Mouse (Mus musculus): ENCODE results near the gene Vegfb. TPM values are rescaled to one million over a fixed set of nuclear protein-coding genes. Genes with fewer than 3 reads are reported as not detected.

The Vegfb gene
- total RNA-seq, 2 experiments from 2014 or later = 410 to 431 TPM

GRCm38 (mm10) chr19:6974211-6975205 lies 12.9 kb downstream of the Vegfb start, which contains the start of gene Ppp1r14b:
Gene Ppp1r14b, plus strand, starts transcription at chr19:6974968.
- peak; percentile 64 for DNase-seq (ENCODE audit: low spot score)
- intact Hi-C loops (cut with DNase I) = loop anchor here (5.0 kb wide), 1 partner anchor 48 kb away; no protein-coding TSS in a partner anchor

- DNase-seq (ENCODE audit: low spot score) = no peak
- intact Hi-C loops (cut with DNase I) = no loop called here
These were observed 13.8 kb downstream of the Vegfb start for GRCm38 (mm10) chr19:6973581-6974190.

- intact Hi-C loops (cut with DNase I) = no loop called here
- no peak for DNase-seq (ENCODE audit: low spot score)
These were observed 15.1 kb downstream of the Vegfb start for GRCm38 (mm10) chr19:6972247-6972917.

GRCm38 (mm10) chr19:6971644-6972043 lies 15.8 kb downstream of the Vegfb start:
- intact Hi-C loops (cut with DNase I) = no loop called here
- no peak for DNase-seq (ENCODE audit: low spot score)

DNA sequence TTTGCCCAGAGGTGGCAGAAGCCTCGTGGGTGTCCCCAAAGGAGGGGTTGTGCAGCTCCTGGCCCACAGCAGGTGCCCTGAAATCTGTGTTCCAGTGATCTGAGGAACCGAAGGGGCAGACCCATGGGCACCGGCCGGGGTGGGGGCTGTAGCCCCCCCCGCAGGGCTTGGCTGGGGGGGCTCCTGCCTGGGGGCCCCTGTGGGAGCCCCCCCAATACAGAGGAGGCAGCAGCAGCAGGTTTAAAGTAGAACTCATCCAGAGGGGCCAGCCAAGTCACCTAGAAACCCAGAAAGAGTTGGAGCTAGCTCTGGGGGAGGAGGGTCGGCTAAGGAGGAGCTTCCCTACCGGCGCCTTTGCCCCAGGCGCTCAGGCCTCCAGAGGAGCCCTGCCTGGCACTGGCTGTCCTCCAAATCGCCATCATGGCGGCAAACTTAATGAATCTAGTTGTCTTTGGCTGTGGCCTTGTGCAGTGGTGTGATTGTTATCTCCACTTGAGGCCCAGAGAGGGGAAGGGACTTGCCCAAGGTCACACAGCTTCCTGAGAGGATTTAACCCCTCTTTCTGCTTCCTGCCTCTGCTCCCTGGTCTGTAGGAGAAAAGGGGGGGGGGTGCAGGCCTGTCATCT lies 16.9 kb downstream of the Vegfb start:
- no peak for DNase-seq (ENCODE audit: low spot score)
- intact Hi-C loops (cut with DNase I) = no loop called here

DNA sequence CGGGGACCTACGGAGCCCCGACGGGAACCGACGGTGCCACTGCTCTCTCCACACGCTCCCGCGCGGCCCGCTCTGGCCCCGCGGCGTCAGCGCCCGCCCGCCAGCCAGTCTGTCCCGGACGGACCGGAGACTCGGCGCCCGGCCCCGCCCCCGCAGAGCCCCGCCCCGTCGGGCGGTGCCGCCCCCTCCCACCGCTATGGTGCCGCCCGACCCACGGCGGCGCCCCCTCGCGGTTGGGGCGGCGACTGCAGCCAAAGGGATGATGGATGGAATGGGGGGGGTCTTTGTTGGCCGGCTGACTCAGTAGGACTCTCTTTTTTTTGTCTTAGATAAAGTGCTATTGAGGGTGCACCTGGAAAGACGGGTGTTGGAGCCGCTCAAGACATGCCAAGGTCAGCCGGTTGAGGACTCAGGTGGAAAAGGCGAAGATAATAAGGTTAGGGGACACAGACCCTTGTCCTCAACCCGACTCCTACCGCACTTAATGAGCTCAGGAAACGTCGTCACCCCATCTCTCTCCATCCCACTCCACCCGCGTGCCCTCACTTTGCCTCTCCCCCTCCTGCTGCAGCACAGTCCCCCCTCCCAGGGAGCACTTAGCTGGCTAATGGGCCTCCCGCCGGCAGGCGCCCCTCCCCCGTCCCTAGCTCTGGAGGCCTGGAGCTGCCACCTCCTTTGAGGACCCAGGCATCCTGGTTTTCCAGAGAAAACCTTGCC lies 17.6 kb downstream of the Vegfb start:
- DNase-seq (ENCODE audit: low spot score) = peak; percentile 55
- intact Hi-C loops (cut with DNase I) = loop anchor here (2.0 kb wide), 2 partner anchors 15 to 47 kb away; no protein-coding TSS in a partner anchor

DNA sequence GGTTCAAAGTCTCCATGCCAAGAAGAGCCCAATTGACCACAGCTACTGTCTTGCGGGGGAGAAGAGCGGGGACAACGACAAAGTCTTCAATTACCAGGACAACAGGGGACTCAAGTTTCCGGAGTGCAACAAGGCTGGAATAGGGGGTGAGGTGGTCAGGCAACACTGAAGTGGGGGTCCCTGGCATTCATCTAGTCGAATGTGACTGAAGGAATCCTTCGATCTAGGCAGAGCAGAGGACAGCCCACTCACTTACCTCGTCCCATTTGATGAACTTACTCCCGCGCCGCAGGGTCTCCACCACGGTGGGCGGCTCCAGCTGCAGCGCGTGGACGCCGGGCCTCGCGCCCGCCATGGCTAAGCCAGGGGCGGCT lies 18.2 kb downstream of the Vegfb start:
- no peak for DNase-seq (ENCODE audit: low spot score)
- intact Hi-C loops (cut with DNase I) = loop anchor here (2.0 kb wide), 2 partner anchors 14 to 46 kb away; no protein-coding TSS in a partner anchor

- intact Hi-C loops (cut with DNase I) = loop anchor here (2.0 kb wide), 2 partner anchors 14 to 46 kb away; no protein-coding TSS in a partner anchor
- DNase-seq (ENCODE audit: low spot score) = no peak
These were observed 18.8 kb downstream of the Vegfb start for GRCm38 (mm10) chr19:6968491-6969271.

DNA sequence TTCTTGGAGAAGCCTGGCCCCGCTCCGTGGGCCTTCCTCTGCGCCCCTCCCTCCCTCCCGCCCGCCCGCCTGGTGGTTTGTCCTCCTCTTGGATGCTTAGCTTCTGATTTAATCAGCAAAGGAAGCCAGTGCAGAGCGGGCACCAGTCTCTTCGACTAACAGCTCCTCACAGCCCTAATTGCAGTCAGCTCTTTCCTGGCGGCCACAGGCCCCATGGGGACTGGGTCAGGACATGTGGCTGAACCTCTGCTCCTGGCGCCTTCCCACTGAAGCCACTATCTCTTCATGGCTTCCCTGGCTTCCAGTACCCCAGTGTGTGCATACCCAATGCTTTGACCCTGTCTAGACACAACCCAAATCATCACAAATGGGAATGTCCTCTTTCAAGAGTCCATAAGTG lies 31.0 kb downstream of the Vegfb start:
- intact Hi-C loops (cut with DNase I) = no loop called here

DNA sequence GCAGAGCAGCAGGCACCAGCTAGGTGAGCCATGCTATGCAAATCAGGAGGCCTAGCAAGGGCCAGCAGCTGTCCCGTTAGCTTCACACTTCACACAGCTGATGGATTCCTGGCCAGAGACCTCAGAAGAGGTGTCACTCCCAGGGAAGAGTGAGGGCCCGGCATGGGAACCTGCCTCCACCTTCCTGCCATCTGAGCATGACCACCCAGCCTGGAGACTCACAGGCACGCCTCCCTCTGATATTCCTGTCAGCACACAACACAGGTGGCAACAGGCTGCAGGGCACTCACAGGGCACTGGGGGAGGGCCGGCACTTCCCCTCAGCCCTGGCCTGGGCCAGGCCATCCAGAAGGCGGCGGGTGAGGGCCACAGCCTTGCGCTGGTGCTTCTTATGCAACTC lies 32.0 kb downstream of the Vegfb start:
- no peak for DNase-seq (ENCODE audit: low spot score)
- intact Hi-C loops (cut with DNase I) = loop anchor here (2.0 kb wide), 1 partner anchor 13 kb away; no protein-coding TSS in a partner anchor

More for the DNA sequence above, 31.0 kb downstream of the Vegfb start:
- DNase-seq (ENCODE audit: low spot score) = no peak

DNA sequence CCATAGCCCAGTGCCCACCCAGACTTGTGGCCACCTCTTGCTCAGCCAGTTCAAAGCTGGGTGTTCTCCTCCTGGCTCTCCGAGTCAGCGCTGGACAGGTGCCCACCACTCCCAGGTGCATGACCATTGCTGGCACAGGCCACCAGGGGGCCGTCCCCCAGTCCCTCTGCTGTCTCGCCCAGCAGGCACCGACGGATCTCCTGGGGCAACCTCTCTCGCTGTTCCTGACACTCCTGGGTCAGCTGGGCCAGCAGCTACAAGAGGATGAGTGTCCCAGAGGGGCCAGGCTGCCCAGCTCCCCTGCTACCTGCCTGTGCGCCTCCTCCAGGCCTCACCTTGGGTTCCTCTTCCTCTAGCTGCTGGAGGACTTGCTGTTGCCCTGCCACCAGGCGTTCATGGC lies 33.4 kb downstream of the Vegfb start:
- no peak for DNase-seq (ENCODE audit: low spot score)
- intact Hi-C loops (cut with DNase I) = loop anchor here (2.0 kb wide), 1 partner anchor 15 kb away; no protein-coding TSS in a partner anchor

- DNase-seq (ENCODE audit: low spot score) = peak; percentile 48
- intact Hi-C loops (cut with DNase I) = no loop called here
These were observed 34.8 kb downstream of the Vegfb start for GRCm38 (mm10) chr19:6952712-6953037.

DNA sequence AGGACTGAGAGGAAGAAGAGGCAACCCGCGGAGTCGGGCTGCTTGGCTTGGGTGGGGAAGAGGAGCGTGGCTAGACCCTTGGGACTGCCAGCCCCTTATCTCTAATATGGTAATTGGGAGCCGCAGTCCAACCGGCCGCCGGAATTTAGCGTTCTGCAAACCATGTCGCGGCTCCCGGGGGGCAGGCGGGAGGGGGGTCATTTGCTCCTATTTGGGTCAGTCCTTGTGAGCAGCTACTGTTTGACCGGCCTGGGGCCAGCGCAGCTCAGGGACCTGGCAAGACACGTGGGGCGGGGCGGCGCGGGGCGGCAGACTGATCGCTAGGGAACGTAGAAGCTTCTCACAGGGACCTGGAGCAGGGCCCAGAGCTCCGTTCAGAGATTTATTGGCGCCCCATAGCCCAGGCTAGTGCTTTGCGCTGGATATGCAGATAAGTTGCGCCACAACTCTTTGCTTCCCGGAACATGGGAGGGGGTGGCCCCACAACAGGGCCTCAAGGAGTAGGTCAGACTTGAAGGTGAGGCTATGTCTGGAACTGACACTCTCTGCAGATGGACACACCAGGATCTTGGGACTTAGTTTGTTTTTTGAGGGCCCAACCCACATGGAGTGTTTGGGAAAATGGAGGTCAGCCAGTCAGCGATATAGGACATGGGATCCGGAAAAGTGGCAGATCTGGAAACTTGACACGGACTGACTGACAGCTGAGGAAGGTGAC lies 35.3 kb downstream of the Vegfb start:
- peak; percentile 82 for DNase-seq (ENCODE audit: low spot score)
- intact Hi-C loops (cut with DNase I) = loop anchor here (1.0 kb wide), 1 partner anchor 11 kb away; the partner anchor contains the start of gene Bad

- DNase-seq (ENCODE audit: low spot score) = peak; percentile 96
- intact Hi-C loops (cut with DNase I) = loop anchor here (1.0 kb wide), 1 partner anchor 10 kb away; the partner anchor contains the start of gene Bad
These were observed 36.0 kb downstream of the Vegfb start for GRCm38 (mm10) chr19:6951381-6951968.

DNA sequence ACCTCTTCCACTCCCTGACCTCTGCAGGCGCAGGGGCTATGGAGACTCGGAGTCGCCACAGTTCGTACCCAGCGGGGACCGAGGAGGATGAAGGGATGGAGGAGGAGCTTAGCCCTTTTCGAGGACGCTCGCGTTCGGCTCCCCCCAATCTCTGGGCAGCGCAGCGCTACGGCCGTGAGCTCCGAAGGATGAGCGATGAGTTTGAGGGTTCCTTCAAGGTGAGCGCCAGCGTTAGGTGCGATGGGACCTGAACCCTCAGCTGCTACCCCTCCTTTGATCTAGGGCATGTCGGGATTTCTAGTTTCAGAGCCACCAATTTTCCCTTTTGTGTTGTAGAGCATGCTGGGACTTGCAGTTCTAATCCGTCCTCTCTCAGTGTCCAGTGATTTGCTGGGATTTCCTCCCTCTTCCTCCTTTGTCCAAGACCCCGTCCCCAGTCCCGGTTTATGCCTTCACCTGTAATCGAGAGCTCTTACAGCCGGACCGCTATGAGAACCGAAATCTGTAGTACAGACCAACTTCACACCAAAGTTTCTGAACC lies 36.8 kb downstream of the Vegfb start:
- no peak for DNase-seq (ENCODE audit: low spot score)
- intact Hi-C loops (cut with DNase I) = loop anchor here (1.0 kb wide), 1 partner anchor 9 kb away; the partner anchor contains the start of gene Bad

- intact Hi-C loops (cut with DNase I) = loop anchor here (5.0 kb wide), 1 partner anchor 703 kb away; no protein-coding TSS in a partner anchor
- no peak for DNase-seq (ENCODE audit: low spot score)
These were observed 37.5 kb downstream of the Vegfb start for GRCm38 (mm10) chr19:6949951-6950350.

DNA sequence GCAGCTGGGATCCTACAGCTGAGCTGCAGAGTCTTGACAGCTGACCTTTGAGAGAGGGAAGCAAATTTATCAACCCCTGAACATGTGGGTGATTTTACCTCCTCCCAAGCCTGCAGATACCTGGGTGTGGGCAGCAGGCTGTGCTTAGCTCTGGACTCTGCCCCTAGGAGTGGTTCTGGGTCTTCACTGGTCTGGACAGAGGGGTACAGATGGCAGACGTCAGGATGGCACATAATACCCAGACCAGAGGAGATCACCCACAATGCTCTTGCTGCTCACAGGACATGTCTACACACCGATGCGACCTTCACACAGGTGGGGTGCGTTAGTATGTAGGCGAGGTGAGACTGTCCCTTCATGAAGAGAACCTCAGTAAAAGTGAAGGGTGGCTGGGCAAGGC lies 37.9 kb downstream of the Vegfb start:
- intact Hi-C loops (cut with DNase I) = loop anchor here (5.0 kb wide), 1 partner anchor 702 kb away; no protein-coding TSS in a partner anchor
- DNase-seq (ENCODE audit: low spot score) = no peak

Data from heart, postnatal 25 days (tissue).